Mouse (Mus musculus) cortical plate, adult 2 months (tissue): ENCODE data around the gene Sulf2.

Experiments
- CTCF ChIP-seq: fragments of 200-500 bp; IDR thresholded peaks from 2 replicates; pipeline ENCODE4 v1.5.1; 2011; ENCODE audit warnings: mild to moderate bottlenecking, control low read depth, low read length; ENCODE audit not compliant: insufficient read depth; ENCODE audit errors: extremely low read depth
- POLR2A ChIP-seq: fragments of 200-500 bp; IDR thresholded peaks from 2 replicates; pipeline ENCODE4 v1.6.1; 2011; ENCODE audit warnings: mild to moderate bottlenecking, low read length, control low read depth; ENCODE audit not compliant: insufficient read depth; ENCODE audit errors: extremely low read depth

DNA sequence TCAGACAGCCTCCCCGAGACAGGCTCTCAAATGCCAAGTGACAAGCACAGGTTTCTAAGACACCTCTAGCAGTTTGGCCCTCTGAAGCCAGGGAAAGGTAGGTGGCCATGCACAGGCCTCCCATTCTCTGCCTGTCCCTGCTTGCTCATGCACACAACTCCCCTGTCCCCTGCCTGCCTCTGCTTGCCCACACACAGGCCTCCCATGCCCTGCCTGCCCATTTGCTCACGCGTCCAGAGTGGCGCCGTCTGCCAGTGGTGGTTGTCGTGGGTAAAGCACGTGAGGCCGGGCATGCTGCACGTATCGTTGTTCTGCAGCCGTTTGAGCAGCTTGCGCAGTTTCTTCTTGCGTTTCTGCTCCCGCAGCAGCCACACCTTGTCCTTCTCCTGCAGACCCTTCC lies 76.2 kb downstream of the Sulf2 start:
- TF ChIP-seq POLR2A (no peak), CTCF (no peak)
